Mouse (Mus musculus) cerebellum, adult 9-11 months (tissue): Measurements from ENCODE around the gene Cyp4a31.
"Not testable (repeated sequence)": the region's sequence is repeated elsewhere in the genome, so short reads cannot be mapped to it uniquely, and the experiment has no call there.

Source experiments
- DNase-seq: peaks from one replicate; pipeline ENCODE4 v3.0.0; 2022

Cyp4a31 gene

DNA sequence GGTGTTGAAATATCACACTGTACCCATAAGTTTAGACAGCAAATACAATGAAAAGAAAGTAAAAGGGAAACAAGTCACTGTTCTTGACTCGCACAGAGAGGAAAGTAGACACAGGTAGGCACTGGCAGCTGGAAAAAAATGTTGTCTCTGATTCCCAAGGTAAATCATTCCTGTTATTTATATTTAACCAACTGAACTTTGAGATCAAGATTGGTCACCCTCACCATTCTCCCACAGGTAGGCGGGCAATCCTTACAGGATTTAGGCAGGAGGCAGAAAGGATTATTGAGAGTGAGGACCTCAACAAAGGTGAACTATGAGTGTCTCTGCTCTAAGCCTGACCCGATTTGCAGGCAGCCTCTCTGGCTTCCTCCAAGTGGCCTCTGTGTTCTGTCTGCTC is at the start of gene Cyp4a31:
Gene Cyp4a31, plus strand, starts transcription at position 249 of the 400 bp plus-strand sequence.
- no peak for DNase-seq

DNA sequence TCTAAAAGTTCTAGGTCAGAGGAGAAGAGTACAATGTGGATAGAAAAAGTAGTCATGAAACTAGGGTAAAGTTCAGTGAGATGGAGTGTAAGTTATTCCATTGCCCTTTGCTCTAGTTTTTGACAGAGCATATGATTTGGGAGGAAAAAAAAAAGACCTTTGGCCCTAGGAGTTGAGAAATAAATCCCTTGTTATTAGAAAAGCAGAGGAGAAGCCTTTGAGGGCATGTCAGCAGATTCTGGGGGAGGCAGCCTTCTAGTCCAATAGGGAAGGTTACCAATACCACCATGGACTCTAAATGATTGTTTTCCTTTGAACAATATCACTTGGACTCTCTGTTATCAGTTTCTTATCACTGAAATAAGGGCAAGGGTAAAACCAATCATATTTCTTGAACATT is 49.5 kb upstream of the Cyp4a31 start:
- not testable (repeated sequence) for DNase-seq

DNA sequence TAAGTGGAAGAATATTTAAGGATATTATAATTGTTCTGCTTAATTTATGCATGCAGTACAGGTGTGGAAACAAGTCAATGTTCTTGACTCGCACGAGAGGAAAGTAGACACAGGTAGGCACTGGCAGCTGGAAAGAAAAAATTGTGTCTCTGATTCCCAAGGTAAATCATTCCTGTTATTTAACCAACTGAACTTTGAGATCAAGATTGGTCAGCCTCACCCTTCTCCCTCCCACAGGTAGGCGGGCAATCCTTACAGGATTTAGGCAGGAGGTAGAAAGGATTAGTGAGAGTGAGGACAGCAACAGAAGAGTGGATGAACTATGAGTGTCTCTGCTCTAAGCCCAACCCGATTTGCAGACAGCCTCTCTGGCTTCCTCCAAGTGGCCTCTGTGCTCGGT is 45.4 kb upstream of the Cyp4a31 start, which contains the start of gene Cyp4a10:
Gene Cyp4a10, plus strand, starts transcription at position 265 of the 400 bp plus-strand sequence.
- DNase-seq: not testable (repeated sequence)

DNA sequence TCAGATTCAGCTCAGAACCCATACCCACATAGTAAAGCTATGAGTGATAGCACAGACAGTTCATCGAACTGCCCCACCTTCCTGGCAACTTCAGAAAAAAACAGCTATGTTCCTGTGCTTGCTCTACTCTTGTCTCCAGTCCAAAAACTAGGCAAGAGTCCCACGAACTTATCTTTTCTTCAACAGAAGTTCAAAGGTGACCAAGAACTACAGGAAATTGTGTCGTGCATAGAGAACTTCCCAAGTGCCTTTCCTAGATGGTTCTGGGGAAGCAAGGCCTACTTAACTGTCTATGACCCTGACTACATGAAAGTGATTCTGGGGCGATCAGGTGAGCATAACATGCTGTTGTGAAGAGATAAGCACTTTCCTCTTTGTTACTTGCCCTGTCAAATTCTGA is 44.0 kb upstream of the Cyp4a31 start:
- DNase-seq: no peak

DNA sequence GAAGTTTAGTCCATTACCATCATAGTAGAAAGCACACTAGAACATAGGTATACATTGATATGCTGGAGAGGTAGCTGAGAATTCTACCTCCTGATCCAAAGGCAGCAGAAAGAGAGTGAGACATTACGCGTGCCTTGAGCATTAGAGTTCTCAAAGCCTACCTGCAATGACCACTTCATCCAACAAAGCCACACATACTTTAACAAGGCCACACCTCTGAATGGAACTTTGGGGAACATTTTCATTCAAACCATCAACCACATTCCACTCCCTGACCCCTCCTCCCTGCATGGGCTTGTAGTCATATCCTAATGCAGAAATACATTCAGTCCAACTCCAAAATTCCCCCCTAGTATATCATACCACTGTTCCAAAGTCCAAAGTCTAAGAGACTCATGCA is 41.7 kb upstream of the Cyp4a31 start:
- DNase-seq: no peak

DNA sequence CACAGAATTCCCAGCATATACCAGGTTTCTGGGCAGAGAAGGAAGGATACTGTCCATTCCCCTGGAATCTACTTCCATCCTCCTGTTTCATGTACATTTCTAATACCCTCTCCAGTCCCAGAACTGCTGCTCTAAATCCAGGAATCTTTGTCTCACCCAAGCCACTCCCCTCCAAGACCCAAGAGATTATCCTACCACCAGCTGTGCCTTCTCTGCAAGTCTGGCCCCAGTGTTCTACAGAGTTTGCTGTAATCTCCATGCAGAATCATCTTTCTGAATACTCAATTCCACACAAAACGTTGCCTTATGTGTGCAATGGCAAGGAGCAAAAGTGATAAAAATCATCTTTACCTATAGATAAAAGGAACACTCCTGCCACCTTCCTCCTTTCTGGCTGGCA is 18.3 kb upstream of the Cyp4a31 start:
- no peak for DNase-seq

DNA sequence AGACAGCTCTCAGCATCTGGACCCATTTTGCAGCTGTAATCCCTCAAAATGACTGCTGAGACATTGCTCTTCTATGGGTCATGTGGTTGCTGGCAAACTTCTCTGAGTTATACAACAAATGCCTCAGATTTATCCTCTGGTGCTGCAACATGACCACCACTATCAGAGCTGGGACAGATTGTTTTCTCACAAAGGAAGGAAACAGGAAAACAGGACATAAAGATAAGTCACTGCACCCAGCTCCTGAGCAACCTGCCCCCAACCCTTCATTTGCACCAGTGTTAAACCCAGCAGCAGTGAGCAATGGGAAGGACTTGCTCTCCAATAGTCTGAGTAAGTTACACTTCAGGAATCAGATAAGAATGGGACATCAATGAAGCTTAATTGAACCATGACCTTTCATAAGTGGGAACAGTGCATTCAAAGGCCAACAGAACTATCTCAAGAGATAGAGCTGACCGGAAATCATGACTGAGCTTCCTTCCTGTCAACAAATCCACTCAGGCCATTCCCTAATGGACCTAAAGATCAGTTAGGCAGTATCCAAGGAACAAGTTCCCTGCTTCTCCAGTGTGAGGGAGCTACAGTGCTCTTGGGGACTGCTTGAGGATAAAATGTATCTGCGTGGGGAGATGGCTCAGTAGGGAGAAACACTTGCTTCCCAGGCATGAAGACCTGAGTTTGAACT is 17.2 kb upstream of the Cyp4a31 start:
- DNase-seq: no peak

DNA sequence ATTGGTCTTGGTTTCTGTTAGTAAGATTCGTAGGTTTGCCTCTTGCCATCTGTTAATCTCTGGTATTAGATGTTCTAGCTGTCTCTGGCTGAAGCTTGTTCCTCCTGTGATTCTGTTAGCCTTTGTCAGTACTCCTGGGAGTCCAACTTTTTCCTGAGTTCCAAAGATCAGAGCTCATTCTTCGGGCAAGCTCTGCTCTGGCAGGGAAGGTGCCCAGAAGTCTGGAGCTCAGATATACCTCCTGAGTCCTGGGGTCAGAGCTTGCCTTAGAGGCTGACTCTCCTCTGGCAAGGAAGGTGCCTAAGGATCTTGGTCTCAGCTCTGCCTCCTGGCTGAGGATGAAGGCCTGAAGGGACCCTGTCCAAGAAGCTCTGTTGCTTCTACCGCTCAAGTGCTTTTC is 10.7 kb upstream of the Cyp4a31 start:
- DNase-seq: no peak

DNA sequence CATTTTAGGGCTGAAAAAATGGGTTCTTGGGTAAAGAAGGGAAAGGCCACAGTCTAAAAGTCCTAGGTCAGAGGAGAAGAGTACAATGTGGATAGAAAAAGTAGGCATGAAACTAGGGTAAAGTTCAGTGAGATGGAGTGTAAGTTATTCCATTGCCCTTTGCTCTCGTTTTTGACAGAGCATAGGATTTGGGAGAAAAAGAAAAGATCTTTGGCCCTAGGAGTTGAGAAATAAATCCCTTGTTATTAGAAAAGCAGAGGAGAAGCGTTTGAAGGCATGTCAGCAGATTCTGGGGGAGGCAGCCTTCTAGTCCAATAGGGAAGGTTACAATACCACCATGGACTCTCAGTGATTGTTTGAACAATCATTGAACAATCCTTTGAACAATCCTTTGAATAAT is 7.9 kb upstream of the Cyp4a31 start:
- DNase-seq: no peak

DNA sequence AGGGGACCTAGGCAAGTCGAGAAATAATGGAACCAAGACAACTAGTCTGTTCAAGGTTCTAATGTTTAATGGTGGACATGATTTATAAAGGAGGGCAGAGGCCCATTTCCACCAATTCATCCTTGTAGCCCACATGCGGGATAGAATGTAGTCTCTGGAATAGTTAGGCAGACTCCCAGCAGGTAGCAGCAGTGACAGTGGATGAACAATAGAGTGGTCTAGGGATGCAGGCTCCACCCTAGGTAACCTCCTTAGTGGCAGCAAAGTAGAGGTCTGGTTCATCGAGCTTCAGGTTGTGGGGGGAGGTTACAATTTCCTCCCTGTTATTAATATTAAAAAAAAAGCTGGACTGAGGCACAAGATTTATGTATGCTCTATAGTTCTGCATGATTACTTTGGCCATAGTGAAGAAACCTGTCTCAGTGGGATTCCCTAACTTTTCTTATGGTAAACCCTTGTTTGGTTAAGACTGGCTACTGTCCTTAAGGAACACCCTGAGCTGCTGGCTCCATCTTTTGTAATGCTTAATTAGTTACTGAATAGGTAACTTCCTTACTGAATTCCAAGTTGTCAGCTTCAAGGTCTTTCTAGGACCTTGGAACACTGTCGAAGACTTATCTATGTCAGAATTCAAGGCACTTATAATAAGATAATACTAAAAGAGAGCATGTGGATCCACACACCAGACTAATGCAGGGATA is 5.4 kb upstream of the Cyp4a31 start:
- DNase-seq: no peak

DNA sequence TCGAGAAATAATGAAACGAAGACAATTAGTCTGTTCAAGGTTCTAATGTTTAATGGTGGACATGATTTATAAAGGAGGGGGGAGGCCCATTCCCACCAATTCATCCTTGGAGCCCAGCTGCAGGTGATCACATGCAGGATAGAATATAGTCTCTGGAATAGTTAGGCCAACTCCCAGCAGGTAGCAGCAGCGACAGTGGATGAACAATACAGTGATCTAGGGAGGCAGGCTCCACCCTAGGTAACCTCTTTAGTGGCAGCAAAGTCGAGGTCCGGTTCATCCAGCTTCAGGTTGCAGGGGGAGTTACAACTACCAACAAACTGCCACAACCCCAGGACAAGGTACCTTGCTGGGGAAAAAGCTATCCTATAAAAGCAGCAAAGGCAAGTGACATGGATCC is 2.2 kb upstream of the Cyp4a31 start:
- DNase-seq: not testable (repeated sequence)

DNA sequence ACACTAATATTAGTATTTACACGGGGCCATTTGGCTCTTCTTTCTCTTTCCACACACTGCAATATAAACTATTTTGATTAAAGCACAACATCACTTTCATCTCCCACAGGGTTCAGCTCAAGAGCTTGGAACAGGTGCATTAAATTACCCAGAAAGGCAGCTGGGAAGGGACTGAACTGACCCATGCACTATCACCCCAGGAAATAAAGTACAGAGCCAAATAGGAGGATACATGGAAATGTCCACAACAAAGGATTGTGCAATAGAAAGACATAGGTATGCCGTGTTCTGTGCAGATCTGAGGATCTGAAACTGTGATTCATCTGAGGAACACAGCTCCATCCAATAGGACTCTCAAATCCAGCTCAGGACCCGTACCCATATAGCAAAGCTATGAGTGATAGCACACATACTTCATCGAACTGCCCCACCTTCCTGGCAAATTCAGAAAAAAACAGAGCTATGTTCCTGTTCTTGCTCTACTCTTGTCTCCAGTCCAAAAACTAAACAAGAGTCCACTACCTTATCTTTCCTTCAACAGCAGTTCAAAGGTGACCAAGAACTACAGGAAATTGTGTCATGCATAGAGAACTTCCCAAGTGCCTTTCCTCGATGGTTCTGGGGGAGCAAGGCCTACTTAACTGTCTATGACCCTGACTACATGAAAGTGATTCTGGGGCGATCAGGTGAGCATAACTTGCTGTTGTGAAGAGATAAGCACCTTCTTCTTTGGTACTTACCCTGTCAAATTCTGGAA is 1.2 kb downstream of the Cyp4a31 start:
- not testable (repeated sequence) for DNase-seq

DNA sequence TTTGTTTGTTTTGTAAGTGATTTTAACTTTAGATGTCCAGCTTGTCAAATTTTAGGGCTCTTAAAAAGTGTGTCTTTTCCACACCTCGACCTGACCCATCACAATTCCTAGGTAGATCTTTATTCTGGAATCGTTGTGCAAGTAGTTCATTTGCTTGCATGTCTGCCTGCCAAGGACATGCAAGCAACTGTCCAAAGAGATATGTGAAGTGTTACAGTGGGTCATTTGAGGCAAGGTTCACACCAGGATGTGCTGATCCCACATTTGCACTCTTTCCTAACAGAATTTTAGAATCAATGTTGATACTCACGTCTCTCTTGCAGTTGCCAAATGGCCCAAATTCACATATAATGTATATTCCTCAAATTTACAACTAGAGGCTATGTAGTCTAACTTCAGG is 11.8 kb downstream of the Cyp4a31 start:
- no peak for DNase-seq

DNA sequence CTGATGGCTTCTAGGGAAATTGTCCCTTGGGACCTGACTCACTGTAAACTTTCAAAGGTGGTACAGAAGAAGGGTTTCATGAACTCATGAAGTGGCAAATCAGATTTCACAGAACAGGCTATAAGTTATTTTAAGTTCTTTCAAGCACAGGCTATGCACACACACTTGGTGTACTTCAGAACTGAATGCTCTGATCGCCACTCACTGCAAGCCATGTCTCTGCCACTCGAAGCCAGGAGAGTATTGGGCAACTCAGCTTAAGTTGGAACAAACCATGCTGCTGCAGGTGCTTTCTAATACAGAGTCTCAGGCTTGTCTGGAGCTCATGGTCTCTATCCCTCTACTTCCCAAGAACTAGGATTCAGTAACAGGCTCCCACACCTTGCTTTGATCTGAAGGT is 12.3 kb downstream of the Cyp4a31 start:
- DNase-seq: no peak

DNA sequence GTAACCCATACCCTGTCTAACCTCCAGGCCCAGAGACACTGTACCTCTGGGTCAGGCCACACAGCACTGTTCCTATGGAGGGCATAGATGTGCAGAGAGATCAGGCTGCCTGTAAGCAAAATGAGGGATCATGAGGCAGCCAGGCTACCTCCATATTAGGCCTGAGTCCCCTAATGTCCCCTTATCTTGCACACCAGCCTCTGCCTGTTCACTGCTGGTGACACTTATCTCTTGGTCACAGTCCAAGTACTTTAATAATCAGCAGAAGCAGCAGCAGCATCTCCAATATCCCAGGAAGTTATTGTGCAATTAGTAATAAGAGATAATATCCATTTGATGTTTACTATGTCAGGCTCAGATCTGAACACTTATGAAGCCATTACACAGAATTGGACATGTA is 19.6 kb downstream of the Cyp4a31 start:
- DNase-seq: no peak

DNA sequence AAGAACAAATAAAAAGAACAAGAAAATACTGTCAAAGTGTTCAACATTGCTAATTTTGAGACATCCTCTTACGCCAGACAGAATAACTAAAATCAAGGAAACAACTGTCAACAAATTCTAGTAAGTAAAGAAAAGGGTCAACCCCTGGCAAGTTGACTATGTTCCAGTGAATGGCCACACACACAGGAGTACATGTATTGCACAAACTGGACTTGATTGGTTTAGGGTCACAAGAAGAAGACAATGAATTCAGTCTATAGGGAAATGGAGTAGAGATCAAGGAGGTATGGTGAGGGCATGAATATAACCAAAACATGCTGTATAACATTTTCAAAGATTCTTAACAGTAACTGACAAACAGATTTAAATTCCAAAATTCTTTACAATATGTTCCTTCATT is 32.9 kb downstream of the Cyp4a31 start:
- no peak for DNase-seq

DNA sequence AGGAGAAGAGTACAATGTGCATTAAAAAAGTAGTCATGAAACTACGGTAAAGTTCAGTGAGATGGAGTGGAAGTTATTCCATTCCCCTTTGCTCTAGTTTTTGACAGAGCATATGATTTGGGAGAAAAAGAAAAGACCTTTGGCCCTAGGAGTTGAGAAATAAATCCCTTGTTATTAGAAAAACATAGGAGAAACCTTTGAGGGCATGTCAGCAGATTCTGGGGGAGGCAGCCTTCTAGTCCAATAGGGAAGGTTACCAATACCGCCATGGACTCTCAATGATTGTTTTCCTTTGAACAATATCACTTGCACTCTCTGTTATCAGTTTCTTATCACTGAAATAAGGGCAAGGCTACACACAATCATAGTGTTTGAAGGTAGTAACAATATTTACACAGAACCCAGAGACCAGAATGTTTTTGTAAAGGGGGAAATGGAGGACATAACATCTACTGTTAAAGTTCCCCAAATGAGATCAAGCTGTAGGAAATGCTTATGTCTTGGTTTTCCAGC is 33.4 kb downstream of the Cyp4a31 start:
- no peak for DNase-seq

DNA sequence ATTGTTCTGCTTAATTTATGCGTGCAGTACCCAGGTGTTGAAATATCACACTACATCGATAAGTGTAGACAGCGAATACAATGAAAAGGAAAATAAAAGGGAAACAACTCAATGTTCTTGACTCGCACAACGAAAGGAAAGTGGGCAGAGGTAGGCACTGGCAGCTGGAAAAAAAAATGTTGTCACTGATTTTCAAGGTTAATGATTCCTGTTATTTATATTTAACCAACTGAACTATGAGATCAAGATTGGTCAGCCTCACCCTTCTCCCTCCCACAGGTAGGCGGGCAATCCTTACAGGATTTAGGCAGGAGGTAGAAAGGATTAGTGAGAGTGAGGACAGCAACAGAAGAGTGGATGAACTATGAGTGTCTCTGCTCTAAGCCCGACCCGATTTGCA is 37.2 kb downstream of the Cyp4a31 start, which contains the start of gene Cyp4a32:
Gene Cyp4a32, plus strand, starts transcription at position 359 of the 400 bp plus-strand sequence.
- DNase-seq: not testable (repeated sequence)

DNA sequence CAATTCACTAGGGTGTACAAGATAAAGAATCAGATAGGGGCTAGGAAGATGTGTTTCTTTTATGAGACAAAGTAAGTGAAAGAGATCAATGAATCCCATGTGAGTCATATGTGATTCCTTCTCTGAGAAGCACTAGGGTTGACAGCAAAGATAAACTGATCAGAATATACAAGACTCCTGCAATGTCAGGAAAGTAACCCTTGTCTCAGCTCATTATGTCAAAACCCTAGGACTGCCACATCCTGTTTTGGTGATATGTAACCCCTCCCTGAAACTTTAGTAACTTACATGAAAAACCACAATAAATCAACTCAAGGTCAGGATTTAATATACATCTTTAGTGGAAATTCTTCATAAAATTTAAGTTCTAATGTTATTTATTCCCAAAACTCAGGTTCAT is 50.6 kb downstream of the Cyp4a31 start:
- no peak for DNase-seq

DNA sequence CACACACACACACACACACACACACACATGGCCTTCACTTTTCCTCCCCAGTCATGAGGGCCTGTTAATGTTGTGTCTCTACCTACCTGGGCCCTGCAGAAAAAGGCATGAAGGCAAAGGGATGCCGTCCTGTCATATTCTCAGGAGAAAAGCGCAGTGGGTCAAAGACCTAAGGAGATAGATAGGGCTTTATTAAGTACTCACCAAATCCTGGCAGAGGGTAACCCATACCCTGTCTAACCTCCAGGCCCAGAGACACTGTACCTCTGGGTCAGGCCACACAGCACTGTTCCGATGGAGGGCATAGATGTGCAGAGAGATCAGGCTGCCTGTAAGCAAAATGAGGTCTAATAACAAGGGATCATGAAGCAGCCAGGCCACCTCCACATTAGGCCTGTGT is 62.1 kb downstream of the Cyp4a31 start:
- not testable (repeated sequence) for DNase-seq
